Mouse (Mus musculus) heart, embryonic 13.5 days (tissue): Measurements from ENCODE around the gene Tarbp2. TPM values are rescaled to one million over a fixed set of nuclear protein-coding genes. Genes with fewer than 3 reads are reported as not detected.

Experiments
- ATAC-seq: fragments of 200-750 bp; cut with Nextera tagmentation; 2 replicates; pipeline ENCODE4 v1.8.0; 2017; ENCODE audit warnings: moderate TSS enrichment; ENCODE audit not compliant: insufficient number of reproducible peaks, low FRiP score, low TSS enrichment; ENCODE audit errors: extremely low read depth
- H3K27ac ChIP-seq: fragments of 300-500 bp; sonication (generic); replicated peaks from 2 replicates; pipeline ENCODE4 v1.5.1; 2015; ENCODE audit warnings: moderate library complexity, mild to moderate bottlenecking, inconsistent platforms
- H3K27me3 ChIP-seq: fragments of 300-500 bp; sonication (generic); replicated peaks from 2 replicates; pipeline ENCODE4 v1.6.1; 2015; ENCODE audit warnings: mild to moderate bottlenecking, inconsistent platforms
- H3K36me3 ChIP-seq: fragments of 300-500 bp; sonication (generic); 2 replicates; pipeline ENCODE4 v1.6.1; 2015; ENCODE audit warnings: mild to moderate bottlenecking, inconsistent platforms
- H3K4me1 ChIP-seq: fragments of 300-500 bp; sonication (generic); 2 replicates; pipeline ENCODE4 v1.6.1; 2015; ENCODE audit warnings: inconsistent platforms
- H3K4me2 ChIP-seq: fragments of 300-500 bp; sonication (generic); 2 replicates; pipeline ENCODE4 v1.6.1; 2015; ENCODE audit warnings: inconsistent platforms, mild to moderate bottlenecking, moderate library complexity
- H3K4me3 ChIP-seq: fragments of 300-500 bp; sonication (generic); 2 replicates; pipeline ENCODE4 v1.5.1; 2015; ENCODE audit warnings: moderate library complexity, mild to moderate bottlenecking, inconsistent platforms
- H3K9ac ChIP-seq: fragments of 300-500 bp; sonication (generic); 2 replicates; pipeline ENCODE4 v1.6.1; 2015; ENCODE audit warnings: inconsistent platforms, mild to moderate bottlenecking, moderate library complexity
- H3K9me3 ChIP-seq: fragments of 300-500 bp; sonication (generic); 2 replicates; pipeline ENCODE4 v1.6.1; 2016; ENCODE audit warnings: inconsistent platforms
- WGBS: fragments of 180-500 bp; shearing (Covaris S2); methylation state at CpG from one replicate; pipeline ENCODE4 v1.1.7; 2015; ENCODE audit warnings: mixed read lengths; 5-methylcytosine and 5-hydroxymethylcytosine counted together
- polyA plus RNA-seq: library from polyadenylated mRNA; unstranded; fragments of >200 nt; fragmentation: Nextera tagmentation; extraction: Ambion mirVana; gene quantifications from 2 replicates; pipeline ENCODE4 v1.2.1, GENCODE M21; 2015

Gene Tarbp2
- polyA plus RNA-seq, 1 experiment from 2014 or later, result 94.6 TPM

DNA sequence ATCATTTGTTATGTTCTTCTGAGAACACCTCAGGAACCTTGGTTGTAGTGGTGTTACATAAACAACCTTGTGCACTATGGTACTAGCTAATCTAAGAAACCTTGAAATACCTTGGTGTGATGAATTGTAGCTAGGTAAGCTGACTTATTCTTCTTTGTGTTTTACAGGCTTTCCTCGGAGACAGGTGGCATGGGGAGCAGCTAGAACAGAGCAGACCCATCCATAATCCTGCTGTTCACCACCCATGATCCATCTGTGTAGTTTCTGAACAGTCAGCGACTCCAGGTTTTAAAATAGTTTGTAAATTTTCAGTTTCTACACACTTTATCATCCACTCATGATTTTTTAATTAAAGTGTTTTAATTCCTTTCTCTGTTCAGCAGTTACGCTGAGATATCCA, 19.7 kb upstream of the Tarbp2 start:
- H3K4me2 ChIP-seq, result no peak overlapping the region
- ATAC-seq, result no peak
- H3K36me3 ChIP-seq, result peaks cover 99% of the 10 kb centered on the region
- H3K27me3 ChIP-seq, result no peaks in the 10 kb centered on the region
- H3K27ac ChIP-seq, result no peak overlapping the region
- no peak overlapping the region for H3K9ac ChIP-seq
- no peaks in the 10 kb centered on the region for H3K9me3 ChIP-seq
- no peak overlapping the region for H3K4me3 ChIP-seq
- no peaks in the 10 kb centered on the region for H3K4me1 ChIP-seq
- WGBS, result 88% methylated on average over 3 of the region's 3 CpGs

DNA sequence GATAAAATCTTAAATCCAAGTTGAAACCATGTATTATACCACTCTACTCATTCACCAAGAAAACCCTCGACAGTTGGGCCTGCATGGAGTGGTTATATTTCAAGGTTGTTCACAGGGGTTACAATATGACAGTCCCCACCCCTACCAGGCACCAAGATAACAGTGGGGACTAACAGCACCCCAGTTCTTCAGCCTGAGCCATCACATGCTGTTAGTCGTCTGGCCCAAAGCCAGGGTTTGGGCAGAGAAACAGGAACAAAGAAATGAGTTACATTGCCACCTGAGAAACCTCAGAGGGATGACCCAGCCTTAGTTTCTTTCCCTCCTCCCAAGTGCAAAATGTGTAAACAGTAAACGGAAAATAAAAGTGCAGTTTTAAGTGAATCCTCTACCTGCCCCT, 18.6 kb upstream of the Tarbp2 start:
- Histone ChIP-seq H3K9ac (no peak overlapping the region), H3K4me2 (no peak overlapping the region), H3K4me1 (no peaks in the 10 kb centered on the region), H3K27me3 (no peaks in the 10 kb centered on the region), H3K36me3 (peaks cover 99% of the 10 kb centered on the region), H3K27ac (no peak overlapping the region), H3K4me3 (no peak overlapping the region), H3K9me3 (no peaks in the 10 kb centered on the region)
- 67% methylated on average over 3 of the region's 3 CpGs for WGBS
- ATAC-seq, result no peak

DNA sequence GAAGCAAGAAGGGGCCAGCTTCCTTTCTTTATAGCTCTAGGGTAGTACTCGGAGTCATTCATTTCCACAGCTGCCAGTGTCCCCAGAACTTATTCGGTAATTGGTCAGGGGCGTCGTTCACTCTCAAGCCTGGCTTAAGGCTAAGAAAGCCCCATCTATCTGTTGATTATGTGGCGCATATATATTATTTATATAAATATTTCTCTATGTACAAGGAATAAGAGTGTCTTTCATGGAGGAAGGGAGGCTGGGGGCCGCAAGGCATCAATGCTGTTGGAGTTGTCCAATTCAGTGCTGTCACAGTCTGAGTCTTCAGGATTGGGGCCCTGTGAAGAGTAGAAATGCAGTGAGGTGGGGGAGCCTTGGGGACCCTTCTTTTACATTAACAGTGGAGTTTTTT, 18.1 kb upstream of the Tarbp2 start:
- Histone ChIP-seq H3K4me2 (no peak overlapping the region), H3K27ac (no peak overlapping the region), H3K27me3 (no peaks in the 10 kb centered on the region), H3K9ac (no peak overlapping the region), H3K9me3 (no peaks in the 10 kb centered on the region), H3K4me3 (no peak overlapping the region), H3K36me3 (peaks cover 99% of the 10 kb centered on the region), H3K4me1 (peaks cover under 1% of the 10 kb centered on the region; the same call in 1 of the 2 replicates)
- WGBS, result 91% methylated on average over 6 of the region's 6 CpGs
- no peak for ATAC-seq

DNA sequence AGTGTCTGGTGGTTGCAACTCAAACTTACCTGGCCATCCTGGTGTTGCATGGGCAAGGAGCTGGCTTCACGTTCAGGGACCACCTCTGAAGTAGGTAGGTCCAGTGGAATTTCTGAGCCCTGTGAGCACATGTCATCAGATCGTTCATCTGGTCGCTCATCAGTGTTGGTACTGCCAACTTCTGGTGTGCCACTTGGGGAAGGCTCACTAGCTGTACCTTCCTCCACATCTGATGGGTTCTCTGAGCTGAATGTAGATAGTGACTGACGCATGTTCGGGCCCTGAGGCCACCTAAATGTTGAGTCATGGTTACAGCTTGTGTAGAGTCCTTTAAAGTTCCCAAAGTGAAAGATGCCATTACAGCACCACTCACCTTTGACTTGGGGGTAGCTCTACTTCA, 17.5 kb upstream of the Tarbp2 start:
- no peaks in the 10 kb centered on the region for H3K27me3 ChIP-seq
- no peak for ATAC-seq
- H3K4me2 ChIP-seq, result no peak overlapping the region
- no peaks in the 10 kb centered on the region for H3K9me3 ChIP-seq
- H3K9ac ChIP-seq, result no peak overlapping the region
- WGBS, result 84% methylated on average over 5 of the region's 5 CpGs
- H3K36me3 ChIP-seq, result peaks cover 98% of the 10 kb centered on the region
- H3K4me1 ChIP-seq, result peaks cover 7% of the 10 kb centered on the region
- no peak overlapping the region for H3K27ac ChIP-seq
- no peak overlapping the region for H3K4me3 ChIP-seq

DNA sequence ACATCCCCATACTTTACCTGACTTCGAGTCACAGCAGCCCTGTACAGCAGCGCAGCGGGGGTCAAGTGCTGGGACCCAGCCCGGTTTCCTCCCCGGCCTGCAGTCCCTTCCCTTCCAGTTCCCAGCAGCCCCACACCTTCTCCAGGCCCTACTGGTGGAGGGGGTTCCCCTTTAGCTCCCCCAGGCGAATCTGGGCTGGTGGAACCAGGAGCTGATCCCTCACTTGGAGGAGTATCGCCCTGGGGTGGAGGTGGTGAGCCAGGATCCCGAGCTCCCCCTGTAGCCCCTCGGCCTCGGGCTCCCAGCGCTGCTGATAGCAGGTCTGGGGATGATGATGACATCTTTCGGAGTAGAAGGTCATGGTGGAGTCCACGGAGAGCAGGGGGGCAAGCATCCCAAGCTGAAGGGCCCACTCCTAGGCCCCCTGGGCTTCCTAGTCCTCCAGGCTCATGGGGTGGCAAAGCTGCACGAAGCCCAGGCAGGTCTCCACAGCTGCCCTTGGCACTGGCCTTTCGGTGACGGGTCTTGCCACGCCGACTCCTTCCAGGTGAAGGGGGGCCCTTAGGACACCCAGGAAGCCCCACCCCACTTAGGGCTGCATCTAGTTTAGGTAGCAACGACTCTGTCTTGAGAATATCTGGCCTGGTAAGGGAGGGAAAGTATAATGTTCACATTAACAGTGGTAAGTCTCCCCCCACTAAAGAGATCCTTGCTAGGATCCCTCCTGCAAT, 16.7 kb upstream of the Tarbp2 start:
- 83% methylated on average over 19 of the region's 19 CpGs for WGBS
- Histone ChIP-seq H3K9me3 (no peaks in the 10 kb centered on the region), H3K4me2 (no peak overlapping the region), H3K4me1 (peaks cover 14% of the 10 kb centered on the region), H3K4me3 (no peak overlapping the region), H3K27me3 (no peaks in the 10 kb centered on the region), H3K27ac (no peak overlapping the region), H3K36me3 (peaks cover 90% of the 10 kb centered on the region), H3K9ac (no peak overlapping the region)
- no peak for ATAC-seq

DNA sequence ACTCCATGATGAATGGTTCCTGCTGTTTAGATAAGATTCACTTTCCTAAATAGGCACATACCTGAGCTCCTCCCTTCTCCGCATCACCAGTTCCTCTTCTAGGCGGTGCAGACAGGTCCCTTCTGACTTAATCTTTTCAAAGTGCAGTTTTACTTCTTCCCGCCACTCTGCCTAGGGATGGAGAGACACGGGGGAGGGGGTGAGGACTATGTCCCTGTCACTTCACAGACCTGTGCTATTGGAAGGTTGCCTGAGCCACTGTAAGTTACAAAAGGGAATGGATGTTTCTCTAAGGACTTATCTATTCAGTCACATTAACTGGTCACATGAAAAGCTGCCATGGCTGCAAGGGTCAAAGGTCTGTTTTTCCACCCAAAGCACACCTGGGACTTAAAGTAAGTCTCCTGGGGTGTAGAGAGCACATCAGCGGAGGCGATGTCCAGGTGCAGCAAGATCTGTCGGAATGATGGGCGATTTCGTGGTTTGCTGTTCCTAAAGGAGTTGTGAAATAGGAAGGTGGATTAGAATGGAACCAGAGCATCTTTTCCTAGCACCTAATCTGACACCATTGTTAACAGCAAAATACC, 15.6 kb upstream of the Tarbp2 start:
- H3K27ac ChIP-seq, result no peak overlapping the region
- peaks cover 81% of the 10 kb centered on the region for H3K36me3 ChIP-seq
- H3K4me1 ChIP-seq, result peaks cover 15% of the 10 kb centered on the region
- ATAC-seq, result no peak
- 70% methylated on average over 9 of the region's 9 CpGs for WGBS
- H3K9ac ChIP-seq, result no peak overlapping the region
- H3K4me2 ChIP-seq, result no peak overlapping the region
- no peak overlapping the region for H3K4me3 ChIP-seq
- H3K9me3 ChIP-seq, result no peaks in the 10 kb centered on the region
- H3K27me3 ChIP-seq, result no peaks in the 10 kb centered on the region

DNA sequence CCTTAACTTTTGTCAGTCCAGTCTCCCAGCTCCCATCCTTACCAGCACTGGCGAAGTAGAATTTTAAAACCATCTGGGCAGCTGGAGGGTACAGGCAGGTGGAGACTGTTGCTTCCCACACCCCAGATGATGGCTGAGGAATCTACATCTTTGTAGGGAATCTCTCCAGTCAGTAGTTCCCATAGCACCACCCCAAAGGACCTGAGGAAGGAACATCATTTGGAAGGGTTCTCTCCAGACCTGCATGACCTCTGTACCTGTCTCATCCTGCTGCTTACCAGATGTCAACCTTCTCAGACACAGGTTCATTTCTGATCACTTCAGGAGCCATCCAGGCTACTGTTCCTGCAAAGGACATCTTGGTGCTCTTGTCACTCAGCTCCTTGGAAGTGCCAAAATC, 14.5 kb upstream of the Tarbp2 start, which contains the start of gene Gm10337:
Gene Gm10337, plus strand, starts transcription at position 276 of the 400 bp plus-strand sequence.
- H3K4me3 ChIP-seq, result no peak within 1 kb of the TSS
- H3K36me3 ChIP-seq, result peaks cover 75% of the 10 kb centered on the region
- no peak within 1 kb of the TSS for H3K4me2 ChIP-seq
- H3K27me3 ChIP-seq, result no peaks in the 10 kb centered on the region
- no peaks in the 10 kb centered on the region for H3K9me3 ChIP-seq
- no peak for ATAC-seq
- H3K9ac ChIP-seq, result no peak within 1 kb of the TSS
- 86% methylated on average over 1 of the region's 1 CpGs for WGBS
- H3K4me1 ChIP-seq, result peaks cover 15% of the 10 kb centered on the region
- H3K27ac ChIP-seq, result no peak within 1 kb of the TSS

DNA sequence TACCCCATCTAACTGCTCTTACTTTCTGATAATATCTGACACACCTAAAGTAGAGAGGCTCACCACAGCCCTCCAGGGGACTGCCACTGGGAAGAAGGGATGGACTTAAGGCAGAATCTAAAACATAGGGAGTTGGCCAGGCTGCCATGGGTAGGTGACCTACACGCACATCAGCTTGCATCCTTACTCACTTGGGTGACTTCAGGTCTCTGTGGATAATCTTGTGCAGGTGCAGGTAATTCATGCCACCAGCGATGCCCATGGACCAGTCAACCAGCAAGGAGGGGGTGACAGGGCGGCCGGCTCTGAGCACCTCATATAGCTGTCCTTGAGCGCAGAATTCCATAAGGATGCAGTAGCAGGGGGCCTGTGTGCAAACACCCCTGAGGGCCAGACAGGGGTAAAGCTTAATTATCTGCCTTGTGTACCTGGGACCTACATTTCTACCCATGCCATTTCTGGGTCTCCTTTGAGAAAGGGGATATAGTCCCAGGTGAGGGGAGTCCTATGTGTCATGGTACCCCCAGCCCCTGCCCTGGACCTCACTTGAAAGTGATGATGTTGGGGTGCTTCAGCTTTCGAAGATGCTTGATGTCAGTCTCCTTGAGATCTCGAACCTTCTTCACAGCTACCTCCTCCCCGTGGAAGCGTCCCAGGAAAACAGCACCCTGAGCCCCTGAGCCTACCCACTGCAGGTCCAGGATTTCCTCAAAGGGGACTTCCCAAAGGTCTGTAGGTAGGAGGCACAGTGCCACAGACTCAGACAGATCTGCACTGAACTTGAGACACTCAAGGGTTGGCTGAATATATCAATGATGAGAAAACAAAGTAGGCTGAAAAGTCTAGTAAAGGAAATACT, 13.8 kb upstream of the Tarbp2 start:
- H3K27ac ChIP-seq, result no peak overlapping the region
- H3K9ac ChIP-seq, result no peak overlapping the region
- no peak overlapping the region for H3K4me3 ChIP-seq
- no peaks in the 10 kb centered on the region for H3K27me3 ChIP-seq
- H3K4me2 ChIP-seq, result no peak overlapping the region
- ATAC-seq, result 0 out of 2 replicates have a peak, but pooled peaks have one; percentile 12
- WGBS, result 87% methylated on average over 9 of the region's 9 CpGs
- peaks cover 68% of the 10 kb centered on the region for H3K36me3 ChIP-seq
- peaks cover 20% of the 10 kb centered on the region for H3K4me1 ChIP-seq
- no peaks in the 10 kb centered on the region for H3K9me3 ChIP-seq

DNA sequence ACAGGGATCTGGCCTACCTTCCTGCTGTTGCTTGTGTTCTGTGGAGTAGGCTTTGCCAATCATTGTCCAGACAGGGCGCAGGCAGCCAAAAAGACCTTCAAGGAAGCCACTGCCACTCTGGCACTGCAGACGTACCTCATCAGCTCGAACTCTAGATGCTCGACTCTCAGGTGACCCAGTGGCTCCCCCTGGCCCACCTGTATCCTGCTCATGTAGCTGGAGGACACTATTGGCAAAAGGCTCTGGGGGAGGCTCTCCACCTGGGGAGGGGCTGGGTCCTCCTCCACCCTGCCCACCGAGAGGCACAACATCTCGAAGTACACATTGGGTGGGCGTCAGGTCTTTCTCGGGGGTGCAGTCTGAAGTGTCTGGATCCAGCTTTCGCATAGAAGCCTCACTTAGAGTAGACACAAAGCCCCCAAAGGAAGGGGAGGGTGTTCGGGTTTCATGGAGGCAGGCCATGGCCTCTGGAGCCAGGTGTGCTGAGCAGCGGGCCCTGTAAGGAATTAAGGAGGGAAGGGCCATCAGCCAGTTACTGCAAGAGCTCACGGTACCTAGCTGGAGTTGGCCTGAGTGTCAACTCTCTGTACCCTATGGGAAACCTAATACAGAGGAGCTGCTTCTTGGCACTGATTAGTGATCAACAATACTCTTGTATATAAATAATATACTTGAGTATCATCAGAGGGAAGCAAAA, 12.8 kb upstream of the Tarbp2 start:
- H3K9me3 ChIP-seq, result no peaks in the 10 kb centered on the region
- H3K27me3 ChIP-seq, result no peaks in the 10 kb centered on the region
- H3K27ac ChIP-seq, result 0 out of 2 replicates have a peak overlapping the region, but pooled peaks have one; percentile 48
- no peak overlapping the region for H3K4me2 ChIP-seq
- peaks cover 30% of the 10 kb centered on the region for H3K4me1 ChIP-seq
- no peak for ATAC-seq
- H3K9ac ChIP-seq, result no peak overlapping the region
- peaks cover 57% of the 10 kb centered on the region for H3K36me3 ChIP-seq
- WGBS, result 65% methylated on average over 12 of the region's 12 CpGs
- H3K4me3 ChIP-seq, result no peak overlapping the region

DNA sequence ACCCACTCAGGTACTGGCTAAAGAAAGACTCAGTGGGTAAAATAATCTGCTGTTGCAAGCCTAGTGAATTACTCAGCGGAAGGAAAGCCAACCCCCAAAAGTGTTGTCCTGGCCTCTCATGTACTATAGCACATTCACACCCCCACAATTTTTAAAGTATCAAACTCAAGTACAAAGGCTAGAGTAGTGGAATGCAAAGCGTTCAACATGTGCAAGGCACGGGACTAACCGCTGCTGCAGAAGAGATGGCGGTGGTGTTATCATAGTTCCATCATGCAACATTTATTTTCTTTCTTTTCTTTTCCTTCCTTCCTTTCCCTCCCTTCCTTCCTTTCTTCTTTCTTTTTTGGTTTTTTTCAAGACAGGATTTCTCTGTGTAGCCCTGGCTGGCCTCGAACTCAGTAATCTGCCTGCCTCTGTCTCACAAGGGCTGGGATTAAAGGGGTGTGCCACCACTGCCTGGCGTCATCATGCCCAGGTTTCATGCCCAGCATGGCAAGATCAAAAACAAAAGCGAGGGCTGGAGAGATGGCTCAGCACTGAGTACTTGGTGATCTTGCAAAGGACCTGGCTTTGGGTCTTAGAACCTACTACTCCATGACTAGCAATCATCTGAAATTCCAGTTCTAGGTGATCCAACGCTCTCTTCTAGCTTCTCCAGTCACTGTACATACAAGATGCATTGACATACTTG, 12.1 kb upstream of the Tarbp2 start:
- Histone ChIP-seq H3K9me3 (no peaks in the 10 kb centered on the region), H3K4me1 (peaks cover 32% of the 10 kb centered on the region), H3K4me2 (no peak overlapping the region), H3K27me3 (no peaks in the 10 kb centered on the region), H3K9ac (no peak overlapping the region), H3K4me3 (no peak overlapping the region), H3K36me3 (peaks cover 50% of the 10 kb centered on the region), H3K27ac (peak overlapping the region; percentile 48; the same call in 1 of the 2 replicates)
- no peak for ATAC-seq
- 68% methylated on average over 9 of the region's 9 CpGs for WGBS
